In the genomic region with DNA sequence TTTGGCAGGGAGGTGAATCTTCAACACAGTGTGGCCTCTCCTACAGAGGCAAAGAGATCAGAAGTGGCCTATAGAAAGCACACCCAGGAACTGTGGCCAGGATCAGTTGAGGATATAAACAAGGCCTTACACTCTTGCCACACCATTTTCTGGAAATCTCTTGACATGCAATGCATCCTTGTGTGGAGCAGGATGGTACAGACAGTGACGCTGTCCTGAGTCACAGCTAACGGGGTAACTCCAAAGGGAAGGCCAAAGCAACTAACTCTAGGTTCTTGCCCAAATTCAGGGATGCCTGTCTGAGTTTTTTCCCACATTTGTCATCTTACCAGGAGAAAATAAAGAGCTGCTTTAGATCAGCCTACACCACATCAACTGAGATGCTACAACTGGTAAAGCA, we compare ENCODE assay signal across 18 mouse cellular contexts. TPM values are rescaled to one million over a fixed set of nuclear protein-coding genes. Genes with fewer than 3 reads are reported as not detected.
"Had no signal": no experiment of that assay in that cellular context is flagged by ENCODE, and none has a peak within 500 bp of the region (broad histone marks: within the 10 kb centered on the region; RNA-seq: fewer than 3 reads in every experiment).

No protein-coding gene starts in this region.

- DNase-seq: lung, adult 18-20 months; lung, embryonic 14.5 days; lung, postnatal 10 days; lung, postnatal 4 days; retina, postnatal 1 day; right cerebral cortex, adult 18-20 months; right cerebral cortex, postnatal 25 days; right cerebral cortex, postnatal 4 days; spleen, adult 18-20 months; thymus, adult 18-20 months; thymus, postnatal 14 days; thymus, postnatal 36 days had no signal

RNA-seq across cellular contexts. Expression of a gene that starts 56.6 kb away (rescaled TPM):
- total RNA-seq: megakaryocyte, adult 5-6 weeks; megakaryocyte-erythroid progenitor cell, adult 5-6 weeks had no signal
- polyA plus RNA-seq: liver, embryonic 16.5 days; lung, embryonic 14.5 days; lung, embryonic 16.5 days; myocyte; stomach, embryonic 14.5 days had no signal
